In the genomic region with DNA sequence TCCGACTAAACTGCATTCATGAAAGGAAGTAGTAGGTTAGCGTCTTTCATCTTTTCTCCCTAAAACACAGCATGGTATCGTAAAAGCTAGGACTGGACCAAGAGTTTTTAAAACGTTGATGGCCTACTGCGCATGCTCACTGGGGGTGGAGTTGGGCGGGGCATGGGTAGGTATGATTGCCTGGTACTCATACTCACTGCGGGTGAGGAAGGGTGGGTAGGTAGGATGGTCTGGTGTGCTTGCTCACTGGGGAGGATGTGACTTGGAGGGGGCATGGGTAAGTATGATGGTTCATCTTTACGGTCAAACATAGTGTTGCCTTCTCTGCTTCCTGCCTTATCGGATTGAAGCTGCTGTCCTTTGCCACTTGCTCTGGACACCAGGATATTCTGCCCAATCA, we compare ENCODE assay signal across 20 mouse cellular contexts.
A peak's percentile ranks its signal among the peaks of the same experiment; 100 is the strongest.
DNase-seq lines count a peak whose midpoint lies in the region; ATAC-seq and TF ChIP-seq lines count a peak whose summit lies in the region.
"Had no signal": no experiment of that assay in that cellular context is flagged by ENCODE, and none has a peak within 500 bp of the region (broad histone marks: within the 10 kb centered on the region; RNA-seq: fewer than 3 reads in every experiment).

No protein-coding gene starts in this region.

- dilution Hi-C loops in CH12.LX (cut with MboI; ENCODE audit: extremely low pct_ligation_motif_present, extremely low pct_unique_long_range_greater_than_20kb, low sequenced_read_pairs) = no loop called here

- no peak for TF ChIP-seq RAD21 in CH12.LX (IDR thresholded peaks at IDR 0.05; ENCODE audit: low read depth, low read length)

- H3K27me3 ChIP-seq in testis, adult 2 months (ENCODE audit: control insufficient read depth, insufficient read depth, low read length) = no peaks in the 10 kb centered on the region
- H3K27me3 ChIP-seq in CH12.LX (replicated peaks) = no peaks in the 10 kb centered on the region
- H3K27me3 ChIP-seq: embryonic facial prominence, embryonic 12.5 days; forebrain, embryonic 13.5 days; forebrain, embryonic 15.5 days had no signal

- no peak overlapping the region for H3K4me2 ChIP-seq in CH12.LX (ENCODE audit: insufficient read depth, low read depth, poor library complexity, severe bottlenecking)
- H3K4me2 ChIP-seq: embryonic facial prominence, embryonic 12.5 days; forebrain, embryonic 13.5 days; forebrain, embryonic 15.5 days had no signal

- in situ Hi-C loops in CH12.LX (cut with MboI; ENCODE audit: low pct_ligation_motif_present, low pct_unique_long_range_greater_than_20kb, low sequenced_read_pairs) = no loop called here

- peaks cover 3% of the 10 kb centered on the region for H3K4me1 ChIP-seq in testis, adult 2 months (ENCODE audit: control insufficient read depth, insufficient read depth, low read length)
- peaks cover 11 to 40% of the 10 kb centered on the region in 2 experiments for H3K4me1 ChIP-seq in CH12.LX (ENCODE audit: control insufficient read depth in 1 of 2, insufficient read depth in 2 of 2)
- H3K4me1 ChIP-seq: embryonic facial prominence, embryonic 12.5 days had no signal

- TF ChIP-seq CTCF in testis, adult 2 months (IDR thresholded peaks at IDR 0.05; ENCODE audit: control insufficient read depth, insufficient read depth, insufficient replicate concordance, low read depth, low read length) = no peak
- TF ChIP-seq CTCF in CH12.LX (conservative IDR thresholded peaks at IDR 0.05 in 1 of 2, IDR thresholded peaks at IDR 0.05 in 1 of 2; ENCODE audit: low read depth in 2 of 2, low read length in 2 of 2) = no peak

- H3K27ac ChIP-seq in testis, adult 2 months (ENCODE audit: control insufficient read depth, insufficient read depth, low read depth, low read length) = no peak overlapping the region
- H3K27ac ChIP-seq in CH12.LX (ENCODE audit: insufficient read depth, low read depth) = no peak overlapping the region
- H3K27ac ChIP-seq: embryonic facial prominence, embryonic 12.5 days; forebrain, embryonic 13.5 days; forebrain, embryonic 15.5 days had no signal

- H3K36me3 ChIP-seq in testis, adult 2 months (ENCODE audit: control insufficient read depth, insufficient read depth, low read length) = no peaks in the 10 kb centered on the region
- no peaks in the 10 kb centered on the region for H3K36me3 ChIP-seq in CH12.LX (replicated peaks in 1 of 2; ENCODE audit: control insufficient read depth in 1 of 2, insufficient read depth in 1 of 2, low read length in 1 of 2)
- H3K36me3 ChIP-seq: embryonic facial prominence, embryonic 12.5 days; forebrain, embryonic 15.5 days had no signal

- no peak for DNase-seq in testis, postnatal 14 days (ENCODE audit: low spot score)
- DNase-seq in CH12.LX (ENCODE audit: extremely low read depth) = no peak
- no peak for DNase-seq in kidney, postnatal 36 days
- DNase-seq: adrenal gland, adult 2 months; adrenal gland, postnatal 10 days; adrenal gland, postnatal 25 days; cerebellum, adult 11 months; cerebellum, adult 18-20 months; cerebellum, adult 8-10 months; cerebellum, adult 9-11 months; cerebellum, postnatal 14 days; cerebellum, postnatal 36 days; embryo, embryonic 11 days had no signal

- no peak for ATAC-seq in frontal cortex, adult (ENCODE audit: low TSS enrichment)
- ATAC-seq: CD4-positive, CD25-positive, alpha-beta regulatory T cell, adult 4 months; forebrain, embryonic 13.5 days; forebrain, embryonic 15.5 days had no signal

- no peak for TF ChIP-seq POLR2A in testis, adult 2 months (IDR thresholded peaks at IDR 0.05; ENCODE audit: control insufficient read depth, low read depth, low read length)
- TF ChIP-seq POLR2A in CH12.LX (IDR thresholded peaks at IDR 0.05; ENCODE audit: low read depth, low read length) = no peak

- peak overlapping the region; percentile 6 for H3K4me3 ChIP-seq in testis, adult 2 months (ENCODE audit: control insufficient read depth, low read depth, low read length)
- H3K4me3 ChIP-seq in CH12.LX (replicated peaks in 1 of 3; ENCODE audit: low read depth in 2 of 3, low read length in 2 of 3, poor library complexity in 1 of 3) = no peak overlapping the region
- H3K4me3 ChIP-seq: embryonic facial prominence, embryonic 12.5 days; forebrain, embryonic 13.5 days; forebrain, embryonic 15.5 days had no signal

- no peak for TF ChIP-seq EP300 in CH12.LX (IDR thresholded peaks at IDR 0.05; ENCODE audit: low read length)

- H3K9me3 ChIP-seq in CH12.LX (replicated peaks; ENCODE audit: low read length) = peaks cover 4% of the 10 kb centered on the region
- H3K9me3 ChIP-seq: embryonic facial prominence, embryonic 12.5 days; forebrain, embryonic 13.5 days; forebrain, embryonic 15.5 days had no signal

- no peaks in the 10 kb centered on the region for H3K79me2 ChIP-seq in CH12.LX (replicated peaks; ENCODE audit: control insufficient read depth, extremely low read depth, insufficient read depth, poor library complexity, severe bottlenecking)

- no peak overlapping the region for H3K9ac ChIP-seq in CH12.LX (ENCODE audit: insufficient read depth, low read depth)
- H3K9ac ChIP-seq: embryonic facial prominence, embryonic 12.5 days; forebrain, embryonic 13.5 days; forebrain, embryonic 15.5 days; forebrain, postnatal 0 days had no signal

TF ChIP-seq in CH12.LX, 34 proteins besides CTCF, POLR2A, EP300 and RAD21:
- TF ChIP-seq TBP (conservative IDR thresholded peaks at IDR 0.05; ENCODE audit: low read depth, low read length) = no peak
- TF ChIP-seq NRF1 (IDR thresholded peaks at IDR 0.05; ENCODE audit: low read depth, low read length) = 0 out of 2 replicates have a peak, but pooled peaks have one; percentile 25
